Mouse (Mus musculus): ENCODE measurements around the gene Akt3.
A peak's percentile ranks its signal among the peaks of the same experiment; 100 is the strongest.

Akt3 gene

GRCm38 (mm10) chr1:177258034-177258342 is at the start of gene Akt3:
Akt3 (minus strand) TSS chr1:177258203.
- no peak for DNase-seq (ENCODE audit: low spot score in 2 of 2)

DNA sequence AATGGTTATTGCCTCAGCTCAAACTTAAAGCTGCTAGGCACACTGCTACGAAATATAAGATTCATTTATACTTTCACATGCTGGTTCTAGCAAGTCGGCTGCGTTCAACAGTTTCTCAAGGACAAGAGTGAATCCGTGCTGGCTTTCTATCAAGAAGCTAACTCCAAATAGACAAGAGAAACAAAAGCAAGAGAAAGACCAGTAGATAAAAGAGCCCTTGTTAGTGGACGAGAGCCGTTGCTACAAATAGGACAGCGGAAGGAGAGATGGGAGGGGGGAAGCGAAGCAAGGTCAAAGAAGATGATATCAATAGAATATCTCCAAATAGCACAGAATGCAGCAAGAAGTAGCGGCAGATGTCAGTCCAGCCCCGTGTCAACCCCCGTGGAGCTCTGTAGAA is 49.5 kb upstream of the Akt3 start:
- DNase-seq (ENCODE audit: low spot score in 2 of 2), result peak in 1 of 2 experiments; percentile 42

- no peak for DNase-seq (ENCODE audit: low spot score in 2 of 2)
These were observed 40.2 kb upstream of the Akt3 start for GRCm38 (mm10) chr1:177298231-177298630.

GRCm38 (mm10) chr1:177286764-177287163 is 28.8 kb upstream of the Akt3 start:
- no peak for DNase-seq (ENCODE audit: low spot score in 2 of 2)

GRCm38 (mm10) chr1:177281925-177282324 is 23.9 kb upstream of the Akt3 start:
- DNase-seq (ENCODE audit: low spot score in 2 of 2), result no peak

DNA sequence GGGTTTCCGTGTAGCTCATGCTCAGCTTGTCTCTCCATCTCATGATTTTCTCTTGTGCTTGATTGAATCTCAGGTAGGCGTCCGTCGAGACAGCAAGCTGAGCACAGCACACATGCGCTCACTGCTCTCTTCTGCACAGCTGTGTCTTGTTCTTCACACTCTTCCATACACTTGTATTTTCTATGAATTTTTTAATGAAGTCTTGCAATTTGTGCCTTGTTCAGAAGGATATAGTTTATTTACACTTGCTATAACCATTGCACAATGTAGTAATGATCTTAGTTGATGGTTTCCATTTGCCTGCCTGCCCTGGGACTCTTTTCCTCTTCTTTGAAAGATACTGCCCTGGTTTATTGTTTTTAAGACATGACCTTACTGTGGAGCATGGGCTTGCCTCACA is 19.4 kb upstream of the Akt3 start:
- DNase-seq (ENCODE audit: low spot score in 2 of 2), result no peak

- DNase-seq (ENCODE audit: low spot score in 2 of 2), result no peak
These were observed 9.6 kb upstream of the Akt3 start for GRCm38 (mm10) chr1:177267645-177268044.

DNA sequence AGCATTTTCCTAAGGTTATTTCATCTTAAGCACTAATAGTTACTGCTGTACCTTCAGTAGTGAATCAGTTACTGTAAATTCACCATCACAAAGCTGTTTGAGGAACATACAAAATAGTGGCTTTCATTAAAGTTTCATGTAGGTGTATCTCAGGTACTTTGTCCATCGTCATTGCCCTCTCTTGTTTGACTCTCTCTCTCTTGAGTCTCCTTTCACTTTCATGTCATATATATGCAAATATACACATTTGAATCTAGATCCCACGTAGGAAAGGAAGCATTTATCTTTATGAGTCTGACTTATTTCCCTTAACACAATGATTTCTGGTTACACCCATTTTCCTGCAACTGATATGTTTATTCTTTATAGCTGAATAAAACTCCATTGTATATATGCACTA is 4.9 kb upstream of the Akt3 start:
- no peak for DNase-seq (ENCODE audit: low spot score in 2 of 2)

GRCm38 (mm10) chr1:177260796-177261195 is 2.8 kb upstream of the Akt3 start:
- no peak for DNase-seq (ENCODE audit: low spot score in 2 of 2)

DNA sequence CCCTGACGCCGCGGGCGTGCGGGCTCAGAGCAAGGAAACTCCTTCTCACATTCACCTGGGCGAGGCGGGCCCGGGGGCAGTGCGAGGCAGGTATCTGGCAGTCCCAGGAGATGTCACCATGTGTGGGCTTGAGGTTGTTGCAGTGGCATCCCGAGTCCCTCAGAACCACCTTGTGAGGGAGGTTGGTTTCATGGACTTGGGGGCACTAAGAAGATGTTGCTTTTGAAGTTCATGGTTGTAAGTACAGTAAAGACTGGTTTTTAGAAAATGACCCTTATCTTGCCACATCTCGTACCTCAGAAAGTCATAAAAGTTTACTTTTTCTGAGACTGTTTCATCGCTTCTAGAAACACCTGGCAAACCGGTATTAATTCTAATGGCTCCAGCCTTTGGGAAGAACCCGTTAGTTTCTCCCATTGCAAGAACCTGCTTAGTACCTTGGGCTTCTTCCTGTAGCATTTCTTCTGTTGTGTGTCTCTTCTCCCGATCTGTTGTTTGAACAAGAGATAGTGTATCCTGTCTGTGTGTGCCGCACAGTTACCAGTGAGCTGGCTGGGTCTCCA is 1.1 kb upstream of the Akt3 start:
- DNase-seq (ENCODE audit: low spot score in 2 of 2), result no peak

DNA sequence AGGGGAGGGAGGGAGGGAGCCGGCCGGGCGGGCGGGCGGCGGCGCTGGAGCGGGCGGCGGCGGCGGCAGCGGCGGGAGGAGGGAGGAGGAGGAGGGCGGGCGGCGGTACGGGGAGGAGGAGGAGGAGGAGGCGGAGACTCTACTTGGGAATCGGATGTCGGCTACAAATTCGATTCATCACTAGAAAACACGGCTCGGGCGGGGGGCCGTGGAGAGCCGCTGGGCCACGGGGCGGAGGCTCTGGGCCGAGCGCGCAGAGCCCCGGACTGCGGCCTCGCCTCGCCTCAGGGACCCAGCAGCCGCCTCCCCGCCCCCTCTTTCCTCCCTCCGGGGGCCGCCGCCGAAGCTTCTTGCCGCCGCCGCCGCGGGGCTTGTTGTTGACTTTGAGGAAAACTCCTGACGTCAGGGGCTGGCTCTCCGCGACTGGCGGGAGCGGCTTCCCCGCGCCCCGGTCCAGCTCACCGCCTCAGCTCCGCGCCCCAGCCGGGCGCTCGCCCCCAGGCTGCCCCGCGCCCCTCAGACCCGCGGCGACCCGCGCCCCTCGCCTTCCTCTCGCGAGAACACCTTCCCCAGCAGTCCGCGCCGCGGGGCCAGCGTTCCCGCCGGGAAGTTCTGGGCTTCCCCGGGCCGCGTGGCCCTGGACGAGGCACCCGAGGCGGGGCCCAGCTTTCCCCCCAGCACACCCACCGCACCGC is 487 bp upstream of the Akt3 start:
- peak; percentile 54 to 73 for DNase-seq (ENCODE audit: low spot score in 2 of 2)

DNA sequence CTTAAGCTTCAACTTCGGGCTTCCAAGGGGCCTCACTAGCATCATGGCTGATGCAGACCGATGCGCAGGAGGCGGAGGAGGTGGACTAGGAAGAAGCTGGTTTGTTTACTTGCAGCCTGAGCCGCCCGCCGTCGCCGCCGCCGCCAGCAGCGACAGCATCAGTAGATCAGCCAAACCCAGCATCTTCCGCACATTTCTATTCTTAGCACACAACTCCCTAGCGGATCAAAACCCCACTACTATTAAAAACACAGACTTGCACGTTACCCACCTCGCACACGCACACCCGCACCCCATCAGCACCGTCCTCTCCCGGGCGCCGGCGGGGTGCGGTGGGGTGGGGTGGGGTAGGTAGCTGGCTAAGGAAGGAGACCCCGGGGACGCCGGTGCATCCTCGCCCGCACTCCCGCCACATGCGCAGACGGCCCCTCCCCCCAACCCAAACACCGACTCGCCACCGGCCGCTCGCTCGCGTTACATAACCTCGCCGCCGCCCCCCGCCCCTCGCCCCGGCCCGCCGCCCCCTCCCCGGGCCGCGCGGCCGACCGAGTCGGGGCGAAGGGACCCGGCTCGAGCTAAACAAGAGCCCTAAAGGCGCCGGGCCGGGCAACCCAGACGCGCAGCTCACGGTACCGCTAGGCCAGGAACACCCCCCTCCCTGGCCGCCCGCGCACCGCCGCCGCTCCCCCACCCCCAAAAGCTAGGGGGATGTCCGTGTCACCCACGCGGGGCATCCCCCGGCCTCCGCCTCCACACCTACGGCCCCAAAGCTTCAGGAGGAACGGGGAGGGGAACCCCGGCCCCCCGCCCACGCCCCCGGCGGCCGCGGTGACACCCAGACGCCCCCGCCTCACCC is 597 bp downstream of the Akt3 start:
- peak; percentile 64 to 81 for DNase-seq (ENCODE audit: low spot score in 2 of 2)

DNA sequence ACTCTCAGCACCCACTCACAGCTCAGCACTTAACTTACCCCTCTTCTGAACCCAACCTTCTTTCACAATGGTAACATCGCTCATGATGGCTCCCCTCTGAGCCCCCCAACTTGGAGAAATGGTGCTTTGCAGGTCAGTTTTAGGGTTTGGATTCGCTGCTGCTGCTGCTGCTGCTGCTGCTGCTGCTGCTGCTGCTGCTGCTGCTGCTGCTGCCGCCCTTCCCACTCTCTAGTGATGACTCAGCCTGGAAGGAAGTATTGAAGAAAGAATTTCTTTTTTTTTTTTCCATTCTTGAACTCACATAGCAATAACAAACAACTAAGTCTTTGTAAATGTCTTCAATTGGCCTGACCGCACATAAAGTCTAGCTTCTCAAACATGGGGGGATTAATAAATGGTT is 9.4 kb downstream of the Akt3 start:
- DNase-seq (ENCODE audit: low spot score in 2 of 2), result no peak

GRCm38 (mm10) chr1:177238368-177238767 is 19.6 kb downstream of the Akt3 start:
- no peak for DNase-seq (ENCODE audit: low spot score in 2 of 2)

DNA sequence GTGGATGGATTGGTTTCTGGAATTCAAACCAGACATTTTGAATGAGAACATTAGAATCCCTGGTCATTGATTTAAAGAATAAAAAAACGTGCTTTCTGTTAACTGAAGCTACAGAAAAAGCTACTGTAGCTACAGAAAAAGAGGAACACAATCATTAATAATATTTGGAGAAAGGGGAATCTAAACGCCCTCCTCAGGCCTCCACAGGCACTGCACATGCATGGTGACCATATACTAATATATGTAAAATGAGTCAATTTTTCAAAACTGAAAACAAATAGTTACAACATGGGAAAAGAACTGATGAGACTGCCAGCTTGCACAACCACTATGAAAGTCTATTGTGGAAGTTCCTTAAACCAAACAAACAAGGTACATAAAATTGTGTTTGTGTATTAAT is 21.3 kb downstream of the Akt3 start:
- DNase-seq (ENCODE audit: low spot score in 2 of 2), result no peak

- no peak for DNase-seq (ENCODE audit: low spot score in 2 of 2)
These were observed 21.8 kb downstream of the Akt3 start for GRCm38 (mm10) chr1:177236249-177236648.

DNA sequence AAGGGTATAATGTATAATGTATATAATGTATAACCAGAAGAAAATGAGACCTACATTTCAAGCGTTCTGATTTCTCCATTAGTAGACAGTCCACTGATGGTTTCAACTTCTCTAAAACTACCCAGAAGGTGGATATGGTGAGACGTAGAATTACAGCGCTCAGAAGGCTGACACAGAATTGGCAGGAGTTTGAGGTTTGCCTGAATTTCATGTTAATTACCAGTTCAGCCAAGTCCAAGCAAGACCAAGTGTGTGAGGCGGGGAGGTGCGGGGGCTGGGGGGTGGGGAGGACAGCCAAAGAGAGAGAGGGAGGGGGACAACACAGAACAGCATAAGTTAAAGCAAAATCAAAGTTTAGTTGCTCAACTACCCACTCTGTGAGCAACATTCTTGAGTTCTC is 23.5 kb downstream of the Akt3 start:
- no peak for DNase-seq (ENCODE audit: low spot score in 2 of 2)

DNA sequence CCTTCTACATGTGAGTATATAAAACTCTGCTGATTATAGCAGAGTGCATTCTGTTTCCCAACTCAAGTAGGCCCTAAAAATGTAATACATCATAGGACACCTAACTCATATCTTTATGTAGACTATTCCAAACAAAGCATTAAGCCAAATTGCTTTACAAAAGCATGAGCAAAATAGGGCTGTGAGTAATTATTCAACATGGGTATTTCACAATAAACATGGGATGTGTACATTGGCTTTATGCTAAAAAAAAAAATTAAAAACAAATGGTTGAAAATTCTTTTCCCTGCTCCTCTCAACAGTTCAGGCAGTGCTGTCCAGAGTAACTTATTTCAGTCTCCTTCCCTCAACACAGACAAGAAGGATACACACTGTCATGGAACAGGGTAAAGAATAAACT is 26.9 kb downstream of the Akt3 start:
- DNase-seq (ENCODE audit: low spot score in 2 of 2), result no peak

DNA sequence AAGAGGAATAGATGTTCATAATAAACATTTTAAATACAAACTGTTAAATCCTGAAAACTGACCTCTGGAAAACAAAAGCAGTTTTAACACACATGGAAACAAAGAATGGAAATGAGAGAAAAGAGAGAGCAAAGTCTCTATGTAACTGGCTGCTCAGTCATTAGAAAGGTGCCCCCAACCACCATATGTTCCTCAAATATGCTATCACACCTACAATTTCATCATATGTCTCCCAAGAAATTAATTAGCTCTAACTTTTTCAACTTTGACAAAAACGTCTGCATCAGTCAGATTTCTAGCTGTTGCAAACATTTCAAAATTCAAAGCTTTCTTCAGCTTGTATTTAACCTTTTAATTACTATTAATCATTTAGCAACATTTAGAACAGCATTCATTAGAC is 59.0 kb downstream of the Akt3 start:
- no peak for DNase-seq (ENCODE audit: low spot score in 2 of 2)

- DNase-seq (ENCODE audit: low spot score in 2 of 2), result no peak
These were observed 62.8 kb downstream of the Akt3 start for GRCm38 (mm10) chr1:177195224-177195623.

DNA sequence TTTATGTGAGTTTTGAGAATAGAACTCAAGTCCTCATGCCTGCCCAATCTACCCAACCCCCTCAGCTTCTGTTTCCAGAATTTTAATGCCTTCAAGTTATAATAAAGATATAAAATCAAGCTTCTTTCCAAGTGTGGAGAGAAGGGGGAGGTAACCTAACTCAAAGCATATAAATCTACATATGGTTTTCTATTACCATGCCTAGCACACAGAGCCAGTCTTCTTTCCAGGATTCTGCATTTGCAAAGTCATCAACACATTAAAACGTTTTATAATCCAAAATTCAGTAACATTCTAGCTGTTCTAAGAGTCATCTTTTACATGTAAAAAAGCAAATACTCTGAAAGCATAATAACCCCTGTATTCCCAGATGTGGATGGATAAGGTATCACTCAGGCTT is 63.7 kb downstream of the Akt3 start:
- no peak for DNase-seq (ENCODE audit: low spot score in 2 of 2)

DNA sequence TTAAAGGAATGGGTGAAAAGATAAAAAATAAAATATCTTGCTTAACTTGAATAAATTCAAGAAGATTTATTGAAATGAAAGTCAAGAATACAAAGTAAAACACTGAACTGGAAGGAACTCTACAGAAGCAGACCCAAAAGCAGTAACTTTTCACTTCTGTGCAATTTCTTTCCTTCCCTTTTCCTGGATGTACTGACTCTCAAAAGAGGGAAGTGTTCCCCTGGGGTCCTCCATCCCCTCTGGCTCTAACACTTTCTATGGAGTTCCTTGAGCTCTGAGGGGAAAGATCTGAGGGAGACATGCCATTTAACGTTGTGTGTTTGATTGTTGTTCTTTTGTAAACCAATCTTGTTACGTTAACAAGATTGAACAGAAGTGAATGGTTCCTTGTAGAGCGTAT is 66.4 kb downstream of the Akt3 start:
- no peak for DNase-seq (ENCODE audit: low spot score in 2 of 2)

- no peak for DNase-seq (ENCODE audit: low spot score in 2 of 2)
These were observed 67.6 kb downstream of the Akt3 start for GRCm38 (mm10) chr1:177190358-177190757.
